Mouse (Mus musculus): ENCODE results near the gene Gm17387. TPM values are rescaled to one million over a fixed set of nuclear protein-coding genes. Genes with fewer than 3 reads are reported as not detected.

Gm17387 gene
- total and polyA plus RNA-seq, 3 experiments, result not detected

- TF ChIP-seq EP300 (IDR thresholded peaks at IDR 0.05; ENCODE audit: low read depth in 1 of 2, low read length in 2 of 2) (peak; percentile 32 to 46; a peak in 1 of 4 replicates), MXI1 (IDR thresholded peaks at IDR 0.05; ENCODE audit: low read depth, low read length) (peak; percentile 95), MAZ (IDR thresholded peaks at IDR 0.05; ENCODE audit: low read depth, low read length) (no peak), TBP (IDR thresholded peaks at IDR 0.05; ENCODE audit: low read depth, low read length) (0 out of 2 replicates have a peak, but pooled peaks have one; percentile 17), RAD21 (IDR thresholded peaks at IDR 0.05; ENCODE audit: low read depth, low read length) (no peak)
These were observed 9.4 kb downstream of the Gm17387 start (continued) for GRCm38 (mm10) chr7:141038090-141039032.

GRCm38 (mm10) chr7:141039386-141040107 is 10.6 kb downstream of the Gm17387 start:
- H3K4me3 ChIP-seq (ENCODE audit: control insufficient read depth in 1 of 2, insufficient read depth in 1 of 2, low read depth in 2 of 2, low read length in 2 of 2), result no peak overlapping the region
- H3K4me1 ChIP-seq (ENCODE audit: control insufficient read depth in 1 of 2, insufficient read depth in 2 of 2, low read length in 2 of 2), result peaks cover 8 to 19% of the 10 kb centered on the region in 2 experiments
- peaks cover 0 to 15% of the 10 kb centered on the region in 2 experiments; a peak in 2 of 4 replicates for H3K36me3 ChIP-seq (ENCODE audit: control insufficient read depth in 1 of 2, insufficient read depth in 2 of 2, low read length in 2 of 2)
- H3K9me3 ChIP-seq (replicated peaks; ENCODE audit: insufficient read depth, low read length), result no peaks in the 10 kb centered on the region
- no peak overlapping the region for H3K27ac ChIP-seq (ENCODE audit: control insufficient read depth, low read depth, low read length)
- peak; percentile 20 for DNase-seq (ENCODE audit: low read depth, low spot score)
- H3K9ac ChIP-seq (ENCODE audit: control insufficient read depth, low read depth, low read length, poor library complexity, severe bottlenecking), result no peak overlapping the region
- no peaks in the 10 kb centered on the region for H3K79me2 ChIP-seq (ENCODE audit: control insufficient read depth, insufficient read depth, low read length, poor library complexity)
- 0 out of 4 replicates have a peak, but pooled peaks cover 0 to 1% of the 10 kb centered on the region in 2 experiments for H3K27me3 ChIP-seq (ENCODE audit: control insufficient read depth in 1 of 2, insufficient read depth in 2 of 2, low read length in 2 of 2)
- TF ChIP-seq ZNF384 (IDR thresholded peaks at IDR 0.05; ENCODE audit: low read depth, low read length), result no peak
- TF ChIP-seq E2F4 (IDR thresholded peaks at IDR 0.05; ENCODE audit: borderline replicate concordance, low read depth, low read length), result no peak
- no peak for TF ChIP-seq MYB (IDR thresholded peaks at IDR 0.05; ENCODE audit: low read depth, low read length)
- TF ChIP-seq EP300 (IDR thresholded peaks at IDR 0.05; ENCODE audit: low read depth in 1 of 2, low read length in 2 of 2), result no peak
- TF ChIP-seq TAL1 (IDR thresholded peaks at IDR 0.05; ENCODE audit: low read length), result no peak

GRCm38 (mm10) chr7:141040867-141041606 is 12.1 kb downstream of the Gm17387 start:
- no peak overlapping the region for H3K9ac ChIP-seq (ENCODE audit: control insufficient read depth, low read depth, low read length, poor library complexity, severe bottlenecking)
- H3K4me3 ChIP-seq (ENCODE audit: control insufficient read depth in 1 of 2, insufficient read depth in 1 of 2, low read depth in 2 of 2, low read length in 2 of 2), result no peak overlapping the region
- H3K4me1 ChIP-seq (ENCODE audit: control insufficient read depth in 1 of 2, insufficient read depth in 2 of 2, low read length in 2 of 2), result peaks cover 8 to 19% of the 10 kb centered on the region in 2 experiments
- DNase-seq (ENCODE audit: low read depth, low spot score), result no peak
- no peak overlapping the region for H3K27ac ChIP-seq (ENCODE audit: control insufficient read depth, low read depth, low read length)
- H3K36me3 ChIP-seq (ENCODE audit: control insufficient read depth in 1 of 2, insufficient read depth in 2 of 2, low read length in 2 of 2), result peaks cover 0 to 15% of the 10 kb centered on the region in 2 experiments; a peak in 2 of 4 replicates
- H3K9me3 ChIP-seq (replicated peaks; ENCODE audit: insufficient read depth, low read length), result no peaks in the 10 kb centered on the region
- 0 out of 4 replicates have a peak, but pooled peaks cover 0 to under 1% of the 10 kb centered on the region in 2 experiments for H3K27me3 ChIP-seq (ENCODE audit: control insufficient read depth in 1 of 2, insufficient read depth in 2 of 2, low read length in 2 of 2)
- TF ChIP-seq TAL1 (IDR thresholded peaks at IDR 0.05; ENCODE audit: low read length) (no peak), CHD2 (IDR thresholded peaks at IDR 0.05; ENCODE audit: low read length) (no peak), USF1 (IDR thresholded peaks at IDR 0.05; ENCODE audit: low read depth, low read length) (no peak), ZC3H11A (IDR thresholded peaks at IDR 0.05; ENCODE audit: low read depth, low read length) (no peak)
- no peaks in the 10 kb centered on the region for H3K79me2 ChIP-seq (ENCODE audit: control insufficient read depth, insufficient read depth, low read length, poor library complexity)
